Mouse (Mus musculus): ENCODE results near the gene Ndst2. TPM values are rescaled to one million over a fixed set of nuclear protein-coding genes. Genes with fewer than 3 reads are reported as not detected.

Gene Ndst2
- polyA plus RNA-seq, 1 experiment from 2014 or later = 34.5 TPM

GRCm38 (mm10) chr14:20733041-20733951 is 1.1 kb downstream of the Ndst2 start:
- Histone ChIP-seq H3K27me3 (replicated peaks; ENCODE audit: control insufficient read depth, insufficient read depth, low read length) (no peaks in the 10 kb centered on the region), H3K4me3 (ENCODE audit: low read depth, low read length) (peak overlapping the region; percentile 95), H3K4me2 (peak overlapping the region; percentile 96), H3K36me3 (ENCODE audit: control insufficient read depth, insufficient read depth, low read length) (peaks cover 23% of the 10 kb centered on the region), H3K27ac (ENCODE audit: low read depth, low read length) (peak overlapping the region; percentile 97), H3K9ac (ENCODE audit: low read depth, low read length) (peak overlapping the region; percentile 97), H3K4me1 (replicated peaks; ENCODE audit: control insufficient read depth, insufficient read depth, low read length) (peaks cover 33% of the 10 kb centered on the region), H3K9me3 (ENCODE audit: control insufficient read depth, low read length) (no peaks in the 10 kb centered on the region)
- peak; percentile 56 for ATAC-seq (replicated peaks; ENCODE audit: low FRiP score)
- peak; percentile 57 for DNase-seq (ENCODE audit: low spot score)
- 30% methylated on average over 12 of the region's 12 CpGs for WGBS

- Histone ChIP-seq H3K27ac (ENCODE audit: low read depth, low read length) (0 out of 2 replicates have a peak overlapping the region, but pooled peaks have one; percentile 19), H3K4me1 (replicated peaks; ENCODE audit: control insufficient read depth, insufficient read depth, low read length) (peaks cover 30% of the 10 kb centered on the region), H3K27me3 (replicated peaks; ENCODE audit: control insufficient read depth, insufficient read depth, low read length) (no peaks in the 10 kb centered on the region), H3K9me3 (ENCODE audit: control insufficient read depth, low read length) (no peaks in the 10 kb centered on the region), H3K4me2 (peak overlapping the region; percentile 13; the same call in 1 of the 2 replicates), H3K4me3 (ENCODE audit: low read depth, low read length) (no peak overlapping the region), H3K36me3 (ENCODE audit: control insufficient read depth, insufficient read depth, low read length) (peaks cover 33% of the 10 kb centered on the region), H3K9ac (ENCODE audit: low read depth, low read length) (no peak overlapping the region)
- no peak for ATAC-seq (replicated peaks; ENCODE audit: low FRiP score)
- WGBS = 81% methylated on average over 9 of the region's 9 CpGs
- no peak for DNase-seq (ENCODE audit: low spot score)
Measured at GRCm38 (mm10) chr14:20730853-20731602, 3.3 kb downstream of the Ndst2 start.

GRCm38 (mm10) chr14:20729871-20730270 is 4.5 kb downstream of the Ndst2 start:
- Histone ChIP-seq H3K4me1 (replicated peaks; ENCODE audit: control insufficient read depth, insufficient read depth, low read length) (peaks cover 30% of the 10 kb centered on the region), H3K4me2 (no peak overlapping the region), H3K36me3 (ENCODE audit: control insufficient read depth, insufficient read depth, low read length) (peaks cover 32% of the 10 kb centered on the region), H3K9me3 (ENCODE audit: control insufficient read depth, low read length) (no peaks in the 10 kb centered on the region), H3K9ac (ENCODE audit: low read depth, low read length) (no peak overlapping the region), H3K4me3 (ENCODE audit: low read depth, low read length) (no peak overlapping the region), H3K27me3 (replicated peaks; ENCODE audit: control insufficient read depth, insufficient read depth, low read length) (no peaks in the 10 kb centered on the region), H3K27ac (ENCODE audit: low read depth, low read length) (no peak overlapping the region)
- no peak for DNase-seq (ENCODE audit: low spot score)
- 89% methylated on average over 9 of the region's 9 CpGs for WGBS
- ATAC-seq (replicated peaks; ENCODE audit: low FRiP score) = no peak

DNA sequence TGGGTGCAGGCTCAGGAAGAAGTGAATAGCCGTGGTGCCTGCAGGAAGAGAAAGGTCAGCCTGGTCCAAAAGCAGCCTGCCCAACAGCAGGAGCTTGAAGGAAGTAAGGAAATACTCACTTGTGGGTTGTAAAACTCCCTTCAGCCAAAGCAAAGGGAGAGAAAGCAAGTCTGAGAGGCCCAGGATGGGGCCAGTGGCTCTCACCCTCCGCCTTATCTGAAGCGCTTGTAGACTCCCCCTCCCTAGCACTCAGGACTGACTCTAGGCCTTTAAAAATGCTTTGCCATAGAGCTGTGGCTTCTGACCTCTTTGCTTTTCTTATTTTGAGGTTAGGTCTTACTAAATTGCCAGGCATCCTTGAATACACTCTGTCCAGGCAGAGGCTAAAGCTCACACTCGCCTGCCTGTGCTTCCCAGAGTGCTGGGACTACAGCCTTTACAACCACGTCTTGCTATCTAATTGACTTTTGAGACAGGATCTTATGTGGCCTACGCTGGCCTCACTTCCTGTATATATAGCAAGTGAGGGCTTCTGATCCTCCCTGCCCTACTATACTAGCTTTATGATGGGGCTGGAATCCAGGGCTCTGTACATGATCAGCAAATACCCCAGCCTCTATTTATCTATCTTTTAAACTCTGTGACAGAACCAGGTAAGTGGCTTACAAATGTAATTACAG is 8.6 kb downstream of the Ndst2 start:
- DNase-seq (ENCODE audit: low spot score) (no peak), ATAC-seq (replicated peaks; ENCODE audit: low FRiP score) (peak; percentile 87)
- Histone ChIP-seq H3K27ac (ENCODE audit: low read depth, low read length) (peak overlapping the region; percentile 75), H3K9me3 (ENCODE audit: control insufficient read depth, low read length) (no peaks in the 10 kb centered on the region), H3K36me3 (ENCODE audit: control insufficient read depth, insufficient read depth, low read length) (peaks cover 66% of the 10 kb centered on the region), H3K4me2 (peak overlapping the region; percentile 55), H3K4me1 (replicated peaks; ENCODE audit: control insufficient read depth, insufficient read depth, low read length) (peaks cover 20% of the 10 kb centered on the region), H3K9ac (ENCODE audit: low read depth, low read length) (peak overlapping the region; percentile 39), H3K4me3 (ENCODE audit: low read depth, low read length) (peak overlapping the region; percentile 4; the same call in 1 of the 2 replicates), H3K27me3 (replicated peaks; ENCODE audit: control insufficient read depth, insufficient read depth, low read length) (no peaks in the 10 kb centered on the region)
- 45% methylated on average over 6 of the region's 6 CpGs for WGBS

GRCm38 (mm10) chr14:20724043-20724442 is 10.3 kb downstream of the Ndst2 start:
- Histone ChIP-seq H3K36me3 (ENCODE audit: control insufficient read depth, insufficient read depth, low read length) (peaks cover 64% of the 10 kb centered on the region), H3K4me3 (ENCODE audit: low read depth, low read length) (no peak overlapping the region), H3K9me3 (ENCODE audit: control insufficient read depth, low read length) (no peaks in the 10 kb centered on the region), H3K4me2 (no peak overlapping the region), H3K9ac (ENCODE audit: low read depth, low read length) (no peak overlapping the region), H3K27me3 (replicated peaks; ENCODE audit: control insufficient read depth, insufficient read depth, low read length) (no peaks in the 10 kb centered on the region), H3K27ac (ENCODE audit: low read depth, low read length) (no peak overlapping the region), H3K4me1 (replicated peaks; ENCODE audit: control insufficient read depth, insufficient read depth, low read length) (peaks cover 18% of the 10 kb centered on the region)
- 43% methylated on average over 5 of the region's 5 CpGs for WGBS
- ATAC-seq (replicated peaks; ENCODE audit: low FRiP score) (no peak), DNase-seq (ENCODE audit: low spot score) (no peak)

- H3K27me3 ChIP-seq (replicated peaks; ENCODE audit: control insufficient read depth, insufficient read depth, low read length) = no peaks in the 10 kb centered on the region
Measured at GRCm38 (mm10) chr14:20723006-20723405, 11.4 kb downstream of the Ndst2 start.

GRCm38 (mm10) chr14:20721371-20721770 is 13.0 kb downstream of the Ndst2 start:
- no peak for ATAC-seq (replicated peaks; ENCODE audit: low FRiP score)
- Histone ChIP-seq H3K4me2 (no peak overlapping the region), H3K9ac (ENCODE audit: low read depth, low read length) (no peak overlapping the region), H3K36me3 (ENCODE audit: control insufficient read depth, insufficient read depth, low read length) (peaks cover 53% of the 10 kb centered on the region), H3K9me3 (ENCODE audit: control insufficient read depth, low read length) (no peaks in the 10 kb centered on the region), H3K4me1 (replicated peaks; ENCODE audit: control insufficient read depth, insufficient read depth, low read length) (peaks cover 14% of the 10 kb centered on the region), H3K27ac (ENCODE audit: low read depth, low read length) (no peak overlapping the region), H3K4me3 (ENCODE audit: low read depth, low read length) (no peak overlapping the region), H3K27me3 (replicated peaks; ENCODE audit: control insufficient read depth, insufficient read depth, low read length) (no peaks in the 10 kb centered on the region)
- DNase-seq (ENCODE audit: low spot score) = no peak
- 87% methylated on average over 4 of the region's 4 CpGs for WGBS

More at GRCm38 (mm10) chr14:20723006-20723405, 11.4 kb downstream of the Ndst2 start:
- ATAC-seq (replicated peaks; ENCODE audit: low FRiP score) (no peak), DNase-seq (ENCODE audit: low spot score) (no peak)
- no peak overlapping the region for H3K4me3 ChIP-seq (ENCODE audit: low read depth, low read length)
- H3K4me1 ChIP-seq (replicated peaks; ENCODE audit: control insufficient read depth, insufficient read depth, low read length) = peaks cover 18% of the 10 kb centered on the region
- WGBS = 91% methylated on average over 12 of the region's 12 CpGs
- no peak overlapping the region for H3K4me2 ChIP-seq
- H3K9me3 ChIP-seq (ENCODE audit: control insufficient read depth, low read length) = no peaks in the 10 kb centered on the region
- H3K27ac ChIP-seq (ENCODE audit: low read depth, low read length) = no peak overlapping the region
- H3K9ac ChIP-seq (ENCODE audit: low read depth, low read length) = no peak overlapping the region
- peaks cover 61% of the 10 kb centered on the region for H3K36me3 ChIP-seq (ENCODE audit: control insufficient read depth, insufficient read depth, low read length)

DNA sequence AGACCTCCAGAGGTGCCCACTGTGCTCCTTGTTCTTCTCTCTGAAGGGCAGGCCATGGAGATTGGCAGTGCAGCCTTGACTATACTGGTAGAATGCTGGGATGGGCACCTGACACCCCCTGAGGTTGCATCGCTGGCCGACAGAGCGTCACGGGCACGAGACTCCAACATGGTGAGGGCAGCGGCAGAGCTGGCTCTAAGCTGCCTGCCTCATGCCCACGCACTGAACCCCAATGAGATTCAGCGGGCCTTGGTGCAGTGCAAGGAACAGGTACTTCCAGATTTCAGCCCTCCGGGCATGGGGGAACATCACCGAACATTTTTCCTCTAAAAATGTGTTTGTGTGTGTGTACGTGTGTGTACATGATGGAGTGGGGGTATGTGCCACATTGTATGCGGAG is 14.6 kb downstream of the Ndst2 start:
- Histone ChIP-seq H3K27ac (ENCODE audit: low read depth, low read length) (no peak overlapping the region), H3K9ac (ENCODE audit: low read depth, low read length) (no peak overlapping the region), H3K4me1 (replicated peaks; ENCODE audit: control insufficient read depth, insufficient read depth, low read length) (peaks cover 6% of the 10 kb centered on the region), H3K4me2 (no peak overlapping the region), H3K4me3 (ENCODE audit: low read depth, low read length) (no peak overlapping the region), H3K36me3 (ENCODE audit: control insufficient read depth, insufficient read depth, low read length) (peaks cover 52% of the 10 kb centered on the region), H3K27me3 (replicated peaks; ENCODE audit: control insufficient read depth, insufficient read depth, low read length) (no peaks in the 10 kb centered on the region), H3K9me3 (ENCODE audit: control insufficient read depth, low read length) (no peaks in the 10 kb centered on the region)
- no peak for DNase-seq (ENCODE audit: low spot score)
- 92% methylated on average over 12 of the region's 12 CpGs for WGBS
- no peak for ATAC-seq (replicated peaks; ENCODE audit: low FRiP score)
